Mouse (Mus musculus): ENCODE results near the gene 2700081O15Rik.

2700081O15Rik gene

GRCm38 (mm10) chr19:7420841-7421601 lies 3.6 kb downstream of the 2700081O15Rik start:
- in situ Hi-C loops (cut with MboI, MseI), result loop anchor here (5.0 kb wide), 1 partner anchor 354 kb away; no protein-coding TSS in a partner anchor

- in situ Hi-C loops (cut with MboI, MseI), result loop anchor here (5.0 kb wide), 1 partner anchor 355 kb away; no protein-coding TSS in a partner anchor
These were observed 4.5 kb downstream of the 2700081O15Rik start for GRCm38 (mm10) chr19:7421602-7422591.

GRCm38 (mm10) chr19:7422656-7423027 lies 5.2 kb downstream of the 2700081O15Rik start:
- in situ Hi-C loops (cut with MboI, MseI), result loop anchor here (5.0 kb wide), 1 partner anchor 355 kb away; no protein-coding TSS in a partner anchor

GRCm38 (mm10) chr19:7423028-7423655 lies 5.7 kb downstream of the 2700081O15Rik start:
- in situ Hi-C loops (cut with MboI, MseI), result loop anchor here (5.0 kb wide), 1 partner anchor 356 kb away; no protein-coding TSS in a partner anchor

- in situ Hi-C loops (cut with MboI, MseI), result loop anchor here (5.0 kb wide), 1 partner anchor 356 kb away; no protein-coding TSS in a partner anchor
These were observed 6.2 kb downstream of the 2700081O15Rik start for GRCm38 (mm10) chr19:7423656-7424030.

- in situ Hi-C loops (cut with MboI, MseI), result loop anchor here (5.0 kb wide), 1 partner anchor 357 kb away; no protein-coding TSS in a partner anchor
These were observed 6.7 kb downstream of the 2700081O15Rik start for GRCm38 (mm10) chr19:7424131-7424530.

- in situ Hi-C loops (cut with MboI, MseI), result loop anchor here (5.0 kb wide), 1 partner anchor 357 kb away; no protein-coding TSS in a partner anchor
These were observed 7.4 kb downstream of the 2700081O15Rik start for GRCm38 (mm10) chr19:7424590-7425397.

- in situ Hi-C loops (cut with MboI, MseI), result no loop called here
These were observed 8.0 kb downstream of the 2700081O15Rik start for GRCm38 (mm10) chr19:7425398-7425775.

GRCm38 (mm10) chr19:7434887-7435286 lies 17.5 kb downstream of the 2700081O15Rik start:
- in situ Hi-C loops (cut with MboI, MseI), result no loop called here

- in situ Hi-C loops (cut with MboI, MseI), result no loop called here
These were observed 18.9 kb downstream of the 2700081O15Rik start for GRCm38 (mm10) chr19:7436061-7436970.

GRCm38 (mm10) chr19:7438295-7438694 lies 20.9 kb downstream of the 2700081O15Rik start:
- in situ Hi-C loops (cut with MboI, MseI), result no loop called here

GRCm38 (mm10) chr19:7441493-7441892 lies 24.1 kb downstream of the 2700081O15Rik start:
- in situ Hi-C loops (cut with MboI, MseI), result no loop called here

GRCm38 (mm10) chr19:7445105-7445504 lies 27.7 kb downstream of the 2700081O15Rik start:
- in situ Hi-C loops (cut with MboI, MseI), result no loop called here

- in situ Hi-C loops (cut with MboI, MseI), result no loop called here
These were observed 28.2 kb downstream of the 2700081O15Rik start for GRCm38 (mm10) chr19:7445596-7445995.

GRCm38 (mm10) chr19:7456803-7457202 lies 39.4 kb downstream of the 2700081O15Rik start:
- in situ Hi-C loops (cut with MboI, MseI), result no loop called here

GRCm38 (mm10) chr19:7458901-7459300 lies 41.5 kb downstream of the 2700081O15Rik start:
- in situ Hi-C loops (cut with MboI, MseI), result no loop called here

- in situ Hi-C loops (cut with MboI, MseI), result no loop called here
These were observed 41.9 kb downstream of the 2700081O15Rik start for GRCm38 (mm10) chr19:7459370-7459769.

GRCm38 (mm10) chr19:7467915-7468314 lies 50.5 kb downstream of the 2700081O15Rik start:
- in situ Hi-C loops (cut with MboI, MseI), result no loop called here

GRCm38 (mm10) chr19:7470643-7471042 lies 53.2 kb downstream of the 2700081O15Rik start:
- in situ Hi-C loops (cut with MboI, MseI), result no loop called here
